Mouse (Mus musculus) cerebellum, adult 2 months (tissue): ENCODE results near the gene Stox1. TPM values are rescaled to one million over a fixed set of nuclear protein-coding genes. Genes with fewer than 3 reads are reported as not detected.
A peak's percentile ranks its signal among the peaks of the same experiment; 100 is the strongest.

Experiments used
- DNase-seq, 2 experiments: peaks; one replicate each; pipeline ENCODE4 v3.0.0; 2021
- H3K27ac ChIP-seq: fragments of 200-500 bp; 2 replicates; pipeline ENCODE4 v1.5.1; 2012; ENCODE audit warnings: low read length, control low read depth, inconsistent platforms; ENCODE audit not compliant: insufficient read depth
- H3K27me3 ChIP-seq: fragments of 200-500 bp; 2 replicates; pipeline ENCODE4 v1.6.1; 2012; ENCODE audit warnings: inconsistent platforms, mild to moderate bottlenecking, low read length, moderate library complexity; ENCODE audit not compliant: control insufficient read depth, insufficient read depth
- H3K4me1 ChIP-seq: fragments of 200-500 bp; 2 replicates; pipeline ENCODE4 v1.6.1; 2011; ENCODE audit warnings: low read length; ENCODE audit not compliant: control insufficient read depth, insufficient read depth
- H3K4me3 ChIP-seq: fragments of 200-500 bp; replicated peaks from 2 replicates; pipeline ENCODE3; 2011; ENCODE audit warnings: mild to moderate bottlenecking, low read depth, low read length, control low read depth; ENCODE audit not compliant: insufficient read depth
- CTCF ChIP-seq: fragments of 200-500 bp; IDR thresholded peaks from 2 replicates; pipeline ENCODE4 v1.5.1; 2011; ENCODE audit warnings: low read depth, mild to moderate bottlenecking, control low read depth, low read length, moderate library complexity, borderline replicate concordance; ENCODE audit not compliant: insufficient read depth
- POLR2A ChIP-seq: fragments of 200-500 bp; IDR thresholded peaks from 2 replicates; pipeline ENCODE4 v1.6.1; 2011; ENCODE audit warnings: low read length, control low read depth, borderline replicate concordance; ENCODE audit not compliant: insufficient read depth
- WGBS: fragments of 180-500 bp; shearing (Covaris S2); methylation state at CpG from one replicate; pipeline ENCODE4 v1.1.7; 2018; 5-methylcytosine and 5-hydroxymethylcytosine counted together
- polyA plus RNA-seq: library from polyadenylated mRNA; depleted of rRNA; stranded (reverse); fragments of >200 nt; gene quantifications from 2 replicates; pipeline ENCODE4 v1.2.3, GENCODE M21; 2012

Gene Stox1
- polyA plus RNA-seq, 1 experiment, result 1.4 TPM

DNA sequence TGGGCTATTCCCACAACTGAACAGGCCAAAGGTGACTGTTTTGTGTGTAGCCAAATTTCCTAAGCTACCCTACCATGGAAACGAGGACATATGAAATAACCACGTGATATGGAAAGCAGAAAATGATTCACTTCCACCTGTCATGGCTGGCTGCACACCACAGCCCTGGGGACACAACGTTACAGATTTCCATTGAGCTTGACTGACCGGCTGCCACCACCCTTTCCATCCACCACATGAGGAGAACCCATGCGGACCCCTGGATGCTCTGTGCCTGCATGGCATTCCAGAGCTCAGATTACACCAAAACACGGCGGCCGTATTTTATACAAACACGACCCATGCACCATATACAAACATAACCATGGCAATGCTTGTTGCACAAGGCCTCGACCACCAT, 12.5 kb downstream of the Stox1 start:
- TF ChIP-seq POLR2A (no peak), CTCF (no peak)
- WGBS, result 72% methylated on average over 10 of the region's 10 CpGs
- no peak overlapping the region for H3K4me3 ChIP-seq
- no peaks in the 10 kb centered on the region for H3K27me3 ChIP-seq
- no peak for DNase-seq
- no peak overlapping the region for H3K27ac ChIP-seq
- H3K4me1 ChIP-seq, result no peaks in the 10 kb centered on the region

DNA sequence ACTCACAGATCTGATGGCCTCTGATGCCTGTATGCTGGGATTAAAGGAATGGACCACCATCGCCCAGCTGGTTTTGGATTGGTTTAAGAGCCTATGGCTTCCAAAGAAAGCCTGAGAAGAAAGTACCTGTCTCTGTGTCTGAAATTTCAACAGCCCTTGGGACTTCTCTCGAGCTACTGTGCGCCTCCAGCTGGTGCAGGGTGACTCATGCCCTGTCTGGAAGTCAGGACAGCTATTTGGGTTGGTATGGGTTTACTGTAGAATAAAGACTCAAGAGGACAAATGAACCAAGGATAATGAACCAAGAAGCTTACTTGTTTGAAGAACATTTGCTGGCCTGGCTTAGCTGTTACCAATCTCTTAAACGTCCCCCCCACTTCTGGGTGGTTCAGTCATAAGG, 22.3 kb downstream of the Stox1 start:
- WGBS, result 78% methylated on average over 4 of the region's 4 CpGs

DNA sequence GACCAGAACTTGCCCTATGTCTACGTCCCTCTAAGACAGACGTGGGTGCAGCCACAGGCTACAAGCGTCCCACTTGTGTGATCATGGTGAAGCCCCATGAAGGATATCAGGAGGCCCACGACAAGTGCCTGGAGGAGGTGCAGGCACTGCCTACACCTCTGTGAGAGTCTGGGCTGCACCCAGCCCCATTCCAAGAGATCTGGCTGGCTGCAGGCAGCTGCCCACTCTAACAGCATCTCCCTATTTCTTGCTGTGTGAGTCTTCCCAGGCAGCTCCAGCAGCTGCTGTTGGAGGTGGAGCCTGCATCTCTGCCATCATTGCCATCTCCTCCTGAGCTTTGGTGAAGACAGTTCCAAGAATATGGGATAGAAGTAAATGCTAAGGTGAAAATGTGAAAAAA, 23.5 kb downstream of the Stox1 start:
- DNase-seq, result no peak
- Histone ChIP-seq H3K27me3 (no peaks in the 10 kb centered on the region), H3K27ac (no peak overlapping the region), H3K4me3 (no peak overlapping the region), H3K4me1 (no peaks in the 10 kb centered on the region)
- 78% methylated on average over 4 of the region's 4 CpGs for WGBS
- TF ChIP-seq CTCF, result no peak
- TF ChIP-seq POLR2A, result no peak

More for the DNA sequence above, 22.3 kb downstream of the Stox1 start:
- TF ChIP-seq CTCF (no peak), POLR2A (no peak)
- Histone ChIP-seq H3K27ac (no peak overlapping the region), H3K27me3 (no peaks in the 10 kb centered on the region), H3K4me1 (no peaks in the 10 kb centered on the region), H3K4me3 (no peak overlapping the region)
- no peak for DNase-seq

DNA sequence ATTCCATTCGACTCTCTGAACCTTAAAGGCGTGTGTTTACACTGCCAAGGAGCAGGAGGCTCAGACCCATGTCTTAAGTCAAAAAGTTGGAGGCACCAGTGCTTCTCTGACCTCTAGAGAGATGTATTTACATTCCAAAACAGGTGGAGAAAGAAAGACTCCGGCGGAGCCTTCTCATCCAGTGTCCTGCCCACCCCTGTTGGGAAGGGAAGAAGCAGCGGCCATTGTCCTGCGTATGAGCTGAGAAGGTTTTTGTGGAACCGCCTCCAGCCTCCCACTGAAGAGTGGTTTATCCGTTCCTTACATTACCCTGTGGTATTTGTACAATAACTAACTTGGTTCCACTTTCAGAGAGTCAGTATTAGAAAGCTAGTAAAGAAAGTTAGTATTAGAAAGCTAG, 33.2 kb downstream of the Stox1 start:
- 63% methylated on average over 8 of the region's 8 CpGs for WGBS
- TF ChIP-seq POLR2A (no peak), CTCF (no peak)

DNA sequence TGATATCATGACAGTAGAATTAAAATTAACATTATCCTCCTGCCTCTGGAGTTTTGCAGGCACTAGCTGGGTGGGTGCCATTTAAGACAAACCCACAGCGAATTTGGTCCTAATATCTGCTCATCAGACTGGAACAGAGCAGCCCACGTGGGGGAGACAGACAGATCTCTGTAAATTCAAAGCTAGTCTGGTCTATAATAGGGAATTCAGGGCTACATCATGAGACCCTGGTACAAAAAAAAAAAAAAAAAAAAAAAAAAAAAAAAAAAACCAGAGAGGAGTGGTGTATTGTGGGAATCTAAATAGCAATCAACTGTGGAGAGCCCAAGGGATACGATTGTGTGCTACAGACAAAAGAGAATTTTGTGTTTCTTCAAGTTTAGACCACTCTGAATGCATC, 33.7 kb downstream of the Stox1 start:
- Histone ChIP-seq H3K4me3 (no peak overlapping the region), H3K27ac (no peak overlapping the region), H3K4me1 (no peaks in the 10 kb centered on the region), H3K27me3 (no peaks in the 10 kb centered on the region)
- 52% methylated on average over 3 of the region's 3 CpGs for WGBS
- DNase-seq, result no peak
- TF ChIP-seq POLR2A, result no peak
- no peak for TF ChIP-seq CTCF

More for the DNA sequence above, 33.2 kb downstream of the Stox1 start:
- Histone ChIP-seq H3K4me1 (no peaks in the 10 kb centered on the region), H3K27me3 (no peaks in the 10 kb centered on the region), H3K4me3 (no peak overlapping the region), H3K27ac (no peak overlapping the region)
- no peak for DNase-seq

DNA sequence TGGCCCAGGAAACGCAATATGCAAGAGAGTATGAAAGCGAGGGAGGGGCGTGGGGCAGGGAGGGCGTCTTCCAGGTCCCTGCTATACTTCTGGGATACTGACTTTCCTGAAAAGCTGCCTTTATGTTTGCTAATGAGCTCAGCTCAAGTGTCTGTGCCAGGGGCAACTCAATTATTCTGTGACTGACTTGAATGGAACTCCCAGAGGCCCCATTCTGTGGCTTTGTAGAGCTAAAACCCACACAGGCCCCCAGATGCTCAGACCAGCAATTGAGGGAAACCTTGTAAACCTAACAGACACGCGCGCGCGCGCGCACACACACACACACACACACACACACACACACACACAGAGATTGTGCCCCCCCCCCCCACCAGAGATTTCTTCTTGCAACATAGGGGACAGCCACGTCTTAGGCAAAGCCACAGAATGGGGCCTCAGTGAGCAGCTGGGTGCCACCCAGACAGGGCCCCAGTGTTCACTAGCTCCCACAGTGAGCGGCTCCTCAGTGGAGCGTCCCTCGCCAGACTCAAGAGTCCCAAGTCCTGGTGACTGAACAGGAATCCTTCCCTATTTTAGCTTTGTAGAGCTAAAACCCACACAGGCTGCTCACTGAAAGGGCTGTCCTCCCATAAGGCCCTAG, 38.8 kb downstream of the Stox1 start:
- TF ChIP-seq POLR2A, result no peak
- no peak for TF ChIP-seq CTCF
- Histone ChIP-seq H3K4me1 (no peaks in the 10 kb centered on the region), H3K27ac (no peak overlapping the region), H3K4me3 (no peak overlapping the region), H3K27me3 (no peaks in the 10 kb centered on the region)
- 29% methylated on average over 15 of the region's 15 CpGs for WGBS
- DNase-seq, result no peak

DNA sequence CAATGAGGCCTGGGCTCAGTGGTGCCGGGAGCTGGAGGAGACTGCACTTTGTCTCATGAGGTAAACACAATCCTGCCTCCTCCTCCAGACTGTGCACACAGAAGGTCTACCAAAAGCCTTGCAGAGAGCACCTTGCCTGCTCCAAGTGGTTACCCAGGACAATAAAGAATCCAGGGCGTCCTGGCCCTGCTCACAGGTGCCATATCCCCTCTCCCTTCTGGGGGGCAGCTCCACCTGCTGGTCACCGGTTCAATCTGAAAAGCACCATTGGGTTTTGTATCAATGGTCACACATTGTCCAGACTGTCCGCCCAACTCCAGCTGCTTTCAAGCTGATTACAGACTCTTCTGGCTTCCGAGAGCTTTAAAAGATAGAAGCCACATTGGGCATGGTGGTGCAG, 42.9 kb downstream of the Stox1 start:
- H3K27ac ChIP-seq, result no peak overlapping the region
- H3K4me3 ChIP-seq, result no peak overlapping the region
- TF ChIP-seq CTCF, result 0 out of 2 replicates have a peak, but pooled peaks have one; percentile 6
- no peak for TF ChIP-seq POLR2A
- 59% methylated on average over 5 of the region's 5 CpGs for WGBS
- no peaks in the 10 kb centered on the region for H3K4me1 ChIP-seq
- no peak for DNase-seq
- no peaks in the 10 kb centered on the region for H3K27me3 ChIP-seq

DNA sequence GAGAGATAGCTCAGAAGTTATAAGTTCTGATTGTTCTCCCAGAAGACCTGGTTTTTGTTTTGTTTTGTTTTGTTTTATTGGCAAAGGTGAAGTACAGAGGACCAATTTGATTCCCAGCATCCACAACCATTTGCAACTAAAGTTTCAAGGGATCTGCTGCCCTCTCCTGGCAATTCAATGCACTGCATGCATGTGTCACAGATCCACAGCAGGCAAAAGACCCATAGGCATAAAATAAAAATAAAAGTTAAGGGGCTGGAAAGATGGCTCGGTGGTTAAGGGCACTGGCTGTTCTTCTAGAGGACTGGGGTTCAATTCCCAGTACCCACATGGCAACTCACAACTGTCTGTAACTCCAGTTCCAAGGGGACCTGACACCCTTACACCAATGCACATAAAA, 46.1 kb downstream of the Stox1 start:
- no peak for TF ChIP-seq POLR2A
- TF ChIP-seq CTCF, result no peak
- Histone ChIP-seq H3K27me3 (no peaks in the 10 kb centered on the region), H3K27ac (no peak overlapping the region), H3K4me1 (no peaks in the 10 kb centered on the region), H3K4me3 (no peak overlapping the region)
- WGBS, result 85% methylated on average over 1 of the region's 1 CpGs
- DNase-seq, result no peak
